Mouse (Mus musculus) heart, embryonic 11.5 days (tissue): ENCODE measurements at regions not wholly inside any gene's neighbourhood (a gene's known extent, or its start where the extent isn't known, plus 50 kb on each side); places are given as distances from the start of the nearest gene placed in this dataset.

Source experiments
- ATAC-seq: fragments of 200-750 bp; cut with Nextera tagmentation; replicated peaks from 2 replicates; pipeline ENCODE4 v1.8.0; 2017; ENCODE audit warnings: moderate library complexity; ENCODE audit not compliant: insufficient number of reproducible peaks, low FRiP score, low TSS enrichment
- H3K27ac ChIP-seq: fragments of 300-500 bp; sonication (generic); 2 replicates; pipeline ENCODE4 v1.5.1; 2014; ENCODE audit warnings: mild to moderate bottlenecking, low read depth, low read length
- H3K27me3 ChIP-seq: fragments of 300-500 bp; sonication (generic); 2 replicates; pipeline ENCODE4 v1.6.1; 2014; ENCODE audit warnings: mild to moderate bottlenecking, low read length, mixed read lengths; ENCODE audit not compliant: control insufficient read depth, insufficient read depth
- H3K36me3 ChIP-seq: fragments of 300-500 bp; sonication (generic); 2 replicates; pipeline ENCODE4 v1.6.1; 2014; ENCODE audit warnings: mild to moderate bottlenecking, low read length, moderate library complexity, mixed read lengths; ENCODE audit not compliant: control insufficient read depth, insufficient read depth
- H3K4me1 ChIP-seq: fragments of 300-500 bp; sonication (generic); 2 replicates; pipeline ENCODE4 v1.6.1; 2014; ENCODE audit warnings: low read length; ENCODE audit not compliant: control insufficient read depth, insufficient read depth
- H3K4me2 ChIP-seq: fragments of 300-500 bp; sonication (generic); 2 replicates; pipeline ENCODE4 v1.6.1; 2014; ENCODE audit warnings: mild to moderate bottlenecking, moderate library complexity
- H3K4me3 ChIP-seq: fragments of 300-500 bp; sonication (generic); 2 replicates; pipeline ENCODE4 v1.5.1; 2014; ENCODE audit warnings: low read depth, low read length
- H3K9ac ChIP-seq: fragments of 300-500 bp; sonication (generic); 2 replicates; pipeline ENCODE4 v1.6.1; 2014; ENCODE audit warnings: mild to moderate bottlenecking, low read depth, low read length, moderate library complexity
- H3K9me3 ChIP-seq: fragments of 300-500 bp; sonication (generic); replicated peaks from 2 replicates; pipeline ENCODE4 v1.6.1; 2016; ENCODE audit warnings: low read length; ENCODE audit not compliant: control insufficient read depth
- WGBS: fragments of 180-500 bp; shearing (Covaris S2); extraction: QIAGEN DNeasy Blood & Tissue Kit; methylation state at CpG from one replicate; pipeline ENCODE4 v1.1.7; 2014; ENCODE audit not compliant: insufficient replicate concordance; 5-methylcytosine and 5-hydroxymethylcytosine counted together

- Histone ChIP-seq H3K27ac (no peak overlapping the region), H3K4me2 (no peak overlapping the region), H3K9ac (no peak overlapping the region), H3K9me3 (no peaks in the 10 kb centered on the region), H3K36me3 (no peaks in the 10 kb centered on the region), H3K27me3 (no peaks in the 10 kb centered on the region), H3K4me3 (no peak overlapping the region), H3K4me1 (no peaks in the 10 kb centered on the region)
- WGBS = 86% methylated on average over 4 of the region's 4 CpGs
- no peak for ATAC-seq
These were observed 171.5 kb upstream of the A430005L14Rik start for GRCm38 (mm10) chr4:153785564-153785963.

GRCm38 (mm10) chr4:153792307-153792706 is 164.7 kb upstream of the A430005L14Rik start:
- H3K27ac ChIP-seq = no peak overlapping the region
- 0 out of 2 replicates have a peak, but pooled peaks cover 3% of the 10 kb centered on the region for H3K27me3 ChIP-seq
- no peak overlapping the region for H3K4me2 ChIP-seq
- 38% methylated on average over 13 of the region's 13 CpGs for WGBS
- no peaks in the 10 kb centered on the region for H3K4me1 ChIP-seq
- no peak overlapping the region for H3K9ac ChIP-seq
- no peak for ATAC-seq
- H3K4me3 ChIP-seq = no peak overlapping the region
- no peaks in the 10 kb centered on the region for H3K36me3 ChIP-seq
- no peaks in the 10 kb centered on the region for H3K9me3 ChIP-seq

- Histone ChIP-seq H3K27me3 (0 out of 2 replicates have a peak, but pooled peaks cover 3% of the 10 kb centered on the region), H3K36me3 (no peaks in the 10 kb centered on the region), H3K9me3 (no peaks in the 10 kb centered on the region), H3K4me2 (no peak overlapping the region), H3K4me3 (no peak overlapping the region), H3K27ac (no peak overlapping the region), H3K4me1 (no peaks in the 10 kb centered on the region), H3K9ac (no peak overlapping the region)
- WGBS = 76% methylated on average over 7 of the region's 7 CpGs
- no peak for ATAC-seq
These were observed 159.0 kb upstream of the A430005L14Rik start for GRCm38 (mm10) chr4:153798061-153798460.

GRCm38 (mm10) chr4:153805727-153806126 is 151.3 kb upstream of the A430005L14Rik start:
- Histone ChIP-seq H3K9me3 (no peaks in the 10 kb centered on the region), H3K4me2 (no peak overlapping the region), H3K9ac (no peak overlapping the region), H3K4me3 (no peak overlapping the region), H3K4me1 (no peaks in the 10 kb centered on the region), H3K27ac (no peak overlapping the region), H3K27me3 (peaks cover 21% of the 10 kb centered on the region), H3K36me3 (no peaks in the 10 kb centered on the region)
- 30% methylated on average over 4 of the region's 4 CpGs for WGBS
- ATAC-seq = no peak

- H3K4me2 ChIP-seq = no peak overlapping the region; the same call in 1 of the 2 replicates
These were observed 150.8 kb upstream of the A430005L14Rik start for GRCm38 (mm10) chr4:153806180-153806692.

GRCm38 (mm10) chr4:153806820-153807436 is 150.1 kb upstream of the A430005L14Rik start:
- Histone ChIP-seq H3K9me3 (no peaks in the 10 kb centered on the region), H3K36me3 (no peaks in the 10 kb centered on the region), H3K4me1 (no peaks in the 10 kb centered on the region), H3K4me3 (no peak overlapping the region), H3K27me3 (peaks cover 21% of the 10 kb centered on the region), H3K9ac (no peak overlapping the region), H3K27ac (no peak overlapping the region), H3K4me2 (no peak overlapping the region)
- ATAC-seq = no peak
- WGBS = 40% methylated on average over 10 of the region's 10 CpGs

More at GRCm38 (mm10) chr4:153806180-153806692, 150.8 kb upstream of the A430005L14Rik start:
- Histone ChIP-seq H3K9me3 (no peaks in the 10 kb centered on the region), H3K27me3 (peaks cover 21% of the 10 kb centered on the region), H3K27ac (no peak overlapping the region), H3K4me1 (no peaks in the 10 kb centered on the region), H3K4me3 (no peak overlapping the region), H3K36me3 (no peaks in the 10 kb centered on the region), H3K9ac (no peak overlapping the region)
- ATAC-seq = no peak
- whole genome bisulfite sequencing = 12% methylated on average over 10 of the region's 10 CpGs

GRCm38 (mm10) chr4:153812866-153813265 is 144.2 kb upstream of the A430005L14Rik start:
- no peak overlapping the region for H3K9ac ChIP-seq
- WGBS = 83% methylated on average over 9 of the region's 9 CpGs
- peaks cover 3% of the 10 kb centered on the region for H3K27me3 ChIP-seq
- no peaks in the 10 kb centered on the region for H3K4me1 ChIP-seq
- H3K36me3 ChIP-seq = no peaks in the 10 kb centered on the region
- H3K4me2 ChIP-seq = no peak overlapping the region
- ATAC-seq = no peak
- H3K4me3 ChIP-seq = no peak overlapping the region
- H3K27ac ChIP-seq = no peak overlapping the region
- H3K9me3 ChIP-seq = no peaks in the 10 kb centered on the region

- no peaks in the 10 kb centered on the region for H3K36me3 ChIP-seq
- ATAC-seq = no peak
- no peak overlapping the region for H3K4me3 ChIP-seq
- no peaks in the 10 kb centered on the region for H3K4me1 ChIP-seq
- H3K27ac ChIP-seq = no peak overlapping the region
- WGBS = 54% methylated on average over 9 of the region's 9 CpGs
- H3K4me2 ChIP-seq = no peak overlapping the region
- no peaks in the 10 kb centered on the region for H3K9me3 ChIP-seq
- no peaks in the 10 kb centered on the region for H3K27me3 ChIP-seq
- H3K9ac ChIP-seq = no peak overlapping the region
These were observed 129.1 kb upstream of the A430005L14Rik start for GRCm38 (mm10) chr4:153827914-153828313.

GRCm38 (mm10) chr4:153829766-153830165 is 127.3 kb upstream of the A430005L14Rik start:
- no peaks in the 10 kb centered on the region for H3K4me1 ChIP-seq
- no peak overlapping the region for H3K27ac ChIP-seq
- no peak overlapping the region for H3K9ac ChIP-seq
- no peaks in the 10 kb centered on the region for H3K36me3 ChIP-seq
- ATAC-seq = no peak
- no peak overlapping the region for H3K4me2 ChIP-seq
- WGBS = 86% methylated on average over 9 of the region's 9 CpGs
- no peak overlapping the region for H3K4me3 ChIP-seq
- no peaks in the 10 kb centered on the region for H3K9me3 ChIP-seq
- H3K27me3 ChIP-seq = no peaks in the 10 kb centered on the region
